Mouse (Mus musculus) gastrocnemius, postnatal 36 days (tissue): ENCODE measurements around the gene Abl2. TPM values are rescaled to one million over a fixed set of nuclear protein-coding genes. Genes with fewer than 3 reads are reported as not detected.
"Not testable (repeated sequence)": the region's sequence is repeated elsewhere in the genome, so short reads cannot be mapped to it uniquely, and the experiment has no call there.

Experiments
- DNase-seq, 2 experiments: peaks; one replicate each; pipeline ENCODE4 v3.0.0; 2022
- intact Hi-C: fragments of 180-260 bp; cut with DNase I; formaldehyde crosslinking; loops from one replicate; pipeline ENCODE4 v1.15.1; 2025
- total RNA-seq, 2 experiments: library from RNA; stranded (reverse); gene quantifications; 2 replicates each; pipeline ENCODE4 v1.2.3; 2021

Abl2 gene
- total RNA-seq, 2 experiments from 2014 or later: 16.2 to 16.9 TPM

- DNase-seq: no peak
- intact Hi-C loops: no loop called here
Observed at GRCm38 (mm10) chr1:156626729-156627128, 68.1 kb downstream of the Abl2 start.

- no peak for DNase-seq
- intact Hi-C loops: loop anchor here (5.0 kb wide), 4 partner anchors 48 to 368 kb away; no protein-coding TSS in a partner anchor
Observed at GRCm38 (mm10) chr1:156629984-156630383, 71.4 kb downstream of the Abl2 start.

GRCm38 (mm10) chr1:156630965-156631364 is 72.4 kb downstream of the Abl2 start:
- no peak for DNase-seq
- intact Hi-C loops: loop anchor here (5.0 kb wide), 4 partner anchors 49 to 369 kb away; no protein-coding TSS in a partner anchor

- intact Hi-C loops: loop anchor here (5.0 kb wide), 4 partner anchors 51 to 371 kb away; no protein-coding TSS in a partner anchor
- no peak for DNase-seq
Observed at GRCm38 (mm10) chr1:156633095-156633494, 74.5 kb downstream of the Abl2 start.

- intact Hi-C loops: no loop called here
- DNase-seq: no peak
Observed at GRCm38 (mm10) chr1:156635148-156635547, 76.6 kb downstream of the Abl2 start.

GRCm38 (mm10) chr1:156639455-156639854 is 80.9 kb downstream of the Abl2 start:
- intact Hi-C loops: no loop called here

GRCm38 (mm10) chr1:156640577-156640976 is 82.0 kb downstream of the Abl2 start:
- no peak for DNase-seq
- intact Hi-C loops: no loop called here

More at GRCm38 (mm10) chr1:156639455-156639854, 80.9 kb downstream of the Abl2 start:
- DNase-seq: no peak

- intact Hi-C loops: no loop called here
- no peak for DNase-seq
Observed at GRCm38 (mm10) chr1:156641808-156642207, 83.2 kb downstream of the Abl2 start.

- DNase-seq: no peak
- intact Hi-C loops: no loop called here
Observed at GRCm38 (mm10) chr1:156642813-156643212, 84.2 kb downstream of the Abl2 start.

GRCm38 (mm10) chr1:156644061-156644460 is 85.5 kb downstream of the Abl2 start:
- intact Hi-C loops: no loop called here

GRCm38 (mm10) chr1:156644780-156645523 is 86.4 kb downstream of the Abl2 start:
- intact Hi-C loops: no loop called here
- DNase-seq: no peak

More at GRCm38 (mm10) chr1:156644061-156644460, 85.5 kb downstream of the Abl2 start:
- DNase-seq: no peak

GRCm38 (mm10) chr1:156645971-156646370 is 87.4 kb downstream of the Abl2 start:
- intact Hi-C loops: no loop called here
- no peak for DNase-seq

GRCm38 (mm10) chr1:156648705-156649104 is 90.1 kb downstream of the Abl2 start:
- no peak for DNase-seq
- intact Hi-C loops: no loop called here

GRCm38 (mm10) chr1:156650631-156651030 is 92.0 kb downstream of the Abl2 start:
- no peak for DNase-seq
- intact Hi-C loops: no loop called here

GRCm38 (mm10) chr1:156652189-156652822 is 93.7 kb downstream of the Abl2 start:
- intact Hi-C loops: no loop called here
- DNase-seq: no peak

- peak in 1 of 2 experiments; percentile 17 for DNase-seq
- intact Hi-C loops: no loop called here
Observed at GRCm38 (mm10) chr1:156654735-156655530, 96.3 kb downstream of the Abl2 start.

- intact Hi-C loops: no loop called here
- no peak for DNase-seq
Observed at GRCm38 (mm10) chr1:156657523-156657922, 98.9 kb downstream of the Abl2 start.

GRCm38 (mm10) chr1:156658676-156659075 is 100.1 kb downstream of the Abl2 start:
- intact Hi-C loops: no loop called here
- no peak for DNase-seq

- DNase-seq: no peak
- intact Hi-C loops: no loop called here
Observed at GRCm38 (mm10) chr1:156659906-156660659, 101.5 kb downstream of the Abl2 start.

- intact Hi-C loops: not testable (repeated sequence)
Observed at GRCm38 (mm10) chr1:156660660-156661236, 102.2 kb downstream of the Abl2 start.

More at GRCm38 (mm10) chr1:156660660-156661236, 102.2 kb downstream of the Abl2 start:
- not testable (repeated sequence) for DNase-seq
